Mouse (Mus musculus): ENCODE measurements around the gene Dner. TPM values are rescaled to one million over a fixed set of nuclear protein-coding genes. Genes with fewer than 3 reads are reported as not detected.

Dner gene
- total and polyA plus RNA-seq, 3 experiments, result 0.05 to 0.43 (median 0.23) TPM

- intact Hi-C loops (cut with DNase I), result no loop called here
- Histone ChIP-seq H3K27me3 (ENCODE audit: control insufficient read depth, insufficient read depth, low read length) (no peaks in the 10 kb centered on the region), H3K27ac (no peak overlapping the region), H3K4me3 (no peak overlapping the region), H3K79me2 (replicated peaks; ENCODE audit: control insufficient read depth, insufficient read depth, low read length) (no peaks in the 10 kb centered on the region), H3K9ac (ENCODE audit: low read depth, low read length) (no peak overlapping the region), H3K36me3 (ENCODE audit: control insufficient read depth, insufficient read depth, low read length) (no peaks in the 10 kb centered on the region), H3K4me1 (ENCODE audit: control insufficient read depth, insufficient read depth, low read length) (no peaks in the 10 kb centered on the region)
- no peak for DNase-seq
- TF ChIP-seq CTCF (IDR thresholded peaks at IDR 0.05), result no peak
- TF ChIP-seq EP300 (IDR thresholded peaks at IDR 0.05; ENCODE audit: insufficient read depth, low read depth, low read length), result no peak
- no peak for TF ChIP-seq POLR2A (IDR thresholded peaks at IDR 0.05; ENCODE audit: insufficient read depth, low read depth, low read length)
- WGBS, result 72% methylated on average over 2 of the region's 2 CpGs
Measured at GRCm38 (mm10) chr1:84472260-84472659, 223.8 kb downstream of the Dner start.

GRCm38 (mm10) chr1:84470342-84470741 is 225.7 kb downstream of the Dner start:
- H3K79me2 ChIP-seq (replicated peaks; ENCODE audit: control insufficient read depth, insufficient read depth, low read length), result no peaks in the 10 kb centered on the region
- H3K4me1 ChIP-seq (ENCODE audit: control insufficient read depth, insufficient read depth, low read length), result no peaks in the 10 kb centered on the region
- DNase-seq, result no peak
- intact Hi-C loops (cut with DNase I), result no loop called here
- no peaks in the 10 kb centered on the region for H3K36me3 ChIP-seq (ENCODE audit: control insufficient read depth, insufficient read depth, low read length)
- no peaks in the 10 kb centered on the region for H3K27me3 ChIP-seq (ENCODE audit: control insufficient read depth, insufficient read depth, low read length)
- TF ChIP-seq POLR2A (IDR thresholded peaks at IDR 0.05; ENCODE audit: insufficient read depth, low read depth, low read length) (no peak), CTCF (IDR thresholded peaks at IDR 0.05) (peak; percentile 57)
- 67% methylated on average over 4 of the region's 4 CpGs for WGBS
- H3K9ac ChIP-seq (ENCODE audit: low read depth, low read length), result no peak overlapping the region
- no peak overlapping the region for H3K27ac ChIP-seq
- H3K4me3 ChIP-seq, result no peak overlapping the region

GRCm38 (mm10) chr1:84467664-84468063 is 228.4 kb downstream of the Dner start:
- TF ChIP-seq EP300 (IDR thresholded peaks at IDR 0.05; ENCODE audit: insufficient read depth, low read depth, low read length) (no peak), CTCF (IDR thresholded peaks at IDR 0.05) (no peak), POLR2A (IDR thresholded peaks at IDR 0.05; ENCODE audit: insufficient read depth, low read depth, low read length) (no peak)
- DNase-seq, result no peak
- H3K9ac ChIP-seq (ENCODE audit: low read depth, low read length), result no peak overlapping the region
- no peaks in the 10 kb centered on the region for H3K4me1 ChIP-seq (ENCODE audit: control insufficient read depth, insufficient read depth, low read length)
- intact Hi-C loops (cut with DNase I), result no loop called here
- H3K27ac ChIP-seq, result no peak overlapping the region
- H3K4me3 ChIP-seq, result no peak overlapping the region
- WGBS, result 67% methylated on average over 3 of the region's 3 CpGs
- no peaks in the 10 kb centered on the region for H3K27me3 ChIP-seq (ENCODE audit: control insufficient read depth, insufficient read depth, low read length)
- no peaks in the 10 kb centered on the region for H3K79me2 ChIP-seq (replicated peaks; ENCODE audit: control insufficient read depth, insufficient read depth, low read length)
- no peaks in the 10 kb centered on the region for H3K36me3 ChIP-seq (ENCODE audit: control insufficient read depth, insufficient read depth, low read length)

- Histone ChIP-seq H3K9ac (ENCODE audit: low read depth, low read length) (no peak overlapping the region), H3K4me1 (ENCODE audit: control insufficient read depth, insufficient read depth, low read length) (no peaks in the 10 kb centered on the region), H3K36me3 (ENCODE audit: control insufficient read depth, insufficient read depth, low read length) (no peaks in the 10 kb centered on the region), H3K4me3 (no peak overlapping the region), H3K79me2 (replicated peaks; ENCODE audit: control insufficient read depth, insufficient read depth, low read length) (no peaks in the 10 kb centered on the region), H3K27ac (no peak overlapping the region), H3K27me3 (ENCODE audit: control insufficient read depth, insufficient read depth, low read length) (no peaks in the 10 kb centered on the region)
- no peak for TF ChIP-seq POLR2A (IDR thresholded peaks at IDR 0.05; ENCODE audit: insufficient read depth, low read depth, low read length)
- no peak for TF ChIP-seq CTCF (IDR thresholded peaks at IDR 0.05)
- TF ChIP-seq EP300 (IDR thresholded peaks at IDR 0.05; ENCODE audit: insufficient read depth, low read depth, low read length), result no peak
- no peak for DNase-seq
- whole genome bisulfite sequencing, result 69% methylated on average over 3 of the region's 3 CpGs
- intact Hi-C loops (cut with DNase I), result no loop called here
Measured at GRCm38 (mm10) chr1:84464761-84465160, 231.3 kb downstream of the Dner start.

- Histone ChIP-seq H3K79me2 (replicated peaks; ENCODE audit: control insufficient read depth, insufficient read depth, low read length) (no peaks in the 10 kb centered on the region), H3K27me3 (ENCODE audit: control insufficient read depth, insufficient read depth, low read length) (no peaks in the 10 kb centered on the region), H3K36me3 (ENCODE audit: control insufficient read depth, insufficient read depth, low read length) (no peaks in the 10 kb centered on the region), H3K4me3 (no peak overlapping the region), H3K27ac (no peak overlapping the region), H3K9ac (ENCODE audit: low read depth, low read length) (no peak overlapping the region), H3K4me1 (ENCODE audit: control insufficient read depth, insufficient read depth, low read length) (no peaks in the 10 kb centered on the region)
- 91% methylated on average over 5 of the region's 5 CpGs for WGBS
- no peak for DNase-seq
- no peak for TF ChIP-seq EP300 (IDR thresholded peaks at IDR 0.05; ENCODE audit: insufficient read depth, low read depth, low read length)
- no peak for TF ChIP-seq CTCF (IDR thresholded peaks at IDR 0.05)
- TF ChIP-seq POLR2A (IDR thresholded peaks at IDR 0.05; ENCODE audit: insufficient read depth, low read depth, low read length), result no peak
- intact Hi-C loops (cut with DNase I), result no loop called here
Measured at GRCm38 (mm10) chr1:84463976-84464662, 231.9 kb downstream of the Dner start.

- DNase-seq, result peak; percentile 37 to 58
- WGBS, result 43% methylated on average over 10 of the region's 10 CpGs
- Histone ChIP-seq H3K36me3 (ENCODE audit: control insufficient read depth, insufficient read depth, low read length) (no peaks in the 10 kb centered on the region), H3K27ac (peak overlapping the region; percentile 15; the same call in 1 of the 2 replicates), H3K4me3 (no peak overlapping the region), H3K4me1 (ENCODE audit: control insufficient read depth, insufficient read depth, low read length) (no peaks in the 10 kb centered on the region), H3K79me2 (replicated peaks; ENCODE audit: control insufficient read depth, insufficient read depth, low read length) (no peaks in the 10 kb centered on the region), H3K9ac (ENCODE audit: low read depth, low read length) (no peak overlapping the region), H3K27me3 (ENCODE audit: control insufficient read depth, insufficient read depth, low read length) (no peaks in the 10 kb centered on the region)
- intact Hi-C loops (cut with DNase I), result no loop called here
- TF ChIP-seq POLR2A (IDR thresholded peaks at IDR 0.05; ENCODE audit: insufficient read depth, low read depth, low read length) (no peak), CTCF (IDR thresholded peaks at IDR 0.05) (no peak), EP300 (IDR thresholded peaks at IDR 0.05; ENCODE audit: insufficient read depth, low read depth, low read length) (no peak)
Measured at GRCm38 (mm10) chr1:84449566-84450278, 246.3 kb downstream of the Dner start.
